Mouse (Mus musculus) brain, embryonic 14.5 days (tissue): ENCODE measurements at regions not wholly inside any gene's neighbourhood (a gene's known extent, or its start where the extent isn't known, plus 50 kb on each side); places are given as distances from the start of the nearest gene placed in this dataset.

ENCODE experiments used
- DNase-seq: peaks from one replicate; pipeline ENCODE4 v3.0.0-alpha.2; 2011; ENCODE audit warnings: low read depth
- CTCF ChIP-seq: fragments of 200-500 bp; IDR thresholded peaks from 2 replicates; pipeline ENCODE4 v1.5.1; 2012; ENCODE audit warnings: inconsistent platforms, mild to moderate bottlenecking, moderate library complexity, borderline replicate concordance; ENCODE audit not compliant: insufficient read depth, insufficient read length; ENCODE audit errors: extremely low read depth
- POLR2A ChIP-seq: fragments of 200-500 bp; IDR thresholded peaks from 2 replicates; pipeline ENCODE4 v1.6.1; 2012; ENCODE audit warnings: mild to moderate bottlenecking, inconsistent platforms, borderline replicate concordance; ENCODE audit not compliant: poor library complexity, insufficient read depth, insufficient read length, severe bottlenecking; ENCODE audit errors: extremely low read depth

DNA sequence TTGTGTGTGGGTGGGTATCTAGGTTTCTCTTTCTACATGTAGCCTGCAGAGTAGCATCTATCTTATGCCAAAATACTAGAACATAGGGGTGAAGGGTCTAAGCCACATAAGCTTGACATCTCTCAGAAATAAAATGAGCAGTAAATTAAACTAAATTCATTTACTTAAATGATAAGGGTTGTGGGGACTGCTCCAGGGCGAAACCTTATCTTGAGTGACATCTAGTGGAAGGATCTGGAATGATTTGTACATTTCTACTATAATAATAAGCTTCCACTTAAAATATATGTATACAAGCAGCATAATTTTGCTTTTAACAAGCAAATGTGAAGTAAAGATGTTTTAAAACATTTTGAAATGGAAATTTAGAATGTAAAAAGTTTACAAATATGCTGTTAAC is 271.4 kb downstream of the Vgll3 start:
- 0 out of 2 replicates have a peak, but pooled peaks have one; percentile 2 for TF ChIP-seq CTCF
- TF ChIP-seq POLR2A = no peak
- peak; percentile 59 for DNase-seq

DNA sequence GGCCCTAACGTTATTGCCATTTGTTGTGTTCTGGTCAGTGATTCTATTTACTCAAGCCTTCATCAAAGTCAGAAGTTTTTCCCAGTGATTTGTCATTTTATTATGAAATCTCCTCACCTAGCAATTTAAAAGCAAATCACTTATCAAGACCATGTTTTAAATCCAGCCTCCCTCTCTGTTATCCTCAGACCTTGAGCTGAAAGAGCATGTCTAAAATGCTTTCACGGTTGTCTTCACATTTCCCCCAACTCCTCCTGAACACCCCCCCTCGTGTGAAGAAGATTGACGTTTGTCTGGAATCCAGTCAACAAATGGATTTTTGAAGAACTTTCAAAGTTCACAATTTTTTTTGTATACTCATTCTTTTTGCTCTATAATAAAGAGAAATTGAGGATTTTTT is 277.7 kb downstream of the Vgll3 start:
- DNase-seq = peak; percentile 26
- TF ChIP-seq CTCF (no peak), POLR2A (no peak)

DNA sequence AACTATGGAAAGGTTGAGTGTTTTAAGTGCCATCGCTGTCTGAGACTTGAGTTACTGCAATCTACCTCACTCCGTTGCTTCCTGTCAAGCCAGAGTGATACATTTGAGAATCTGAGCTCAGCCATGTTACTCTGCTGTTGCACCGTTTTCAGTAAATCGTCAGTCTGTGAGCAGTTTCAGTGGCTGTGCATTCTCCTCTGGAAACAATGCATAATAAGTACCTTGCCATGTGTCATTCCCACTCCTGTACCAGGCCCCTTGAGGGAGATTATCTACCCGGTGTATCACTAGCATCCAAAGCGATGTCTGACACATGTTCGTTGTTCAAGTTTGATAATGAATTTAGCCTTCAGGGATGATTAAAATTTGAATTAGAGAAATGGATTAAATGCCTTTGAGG is 280.6 kb downstream of the Vgll3 start:
- TF ChIP-seq CTCF = no peak
- TF ChIP-seq POLR2A = no peak
- DNase-seq = peak; percentile 62

DNA sequence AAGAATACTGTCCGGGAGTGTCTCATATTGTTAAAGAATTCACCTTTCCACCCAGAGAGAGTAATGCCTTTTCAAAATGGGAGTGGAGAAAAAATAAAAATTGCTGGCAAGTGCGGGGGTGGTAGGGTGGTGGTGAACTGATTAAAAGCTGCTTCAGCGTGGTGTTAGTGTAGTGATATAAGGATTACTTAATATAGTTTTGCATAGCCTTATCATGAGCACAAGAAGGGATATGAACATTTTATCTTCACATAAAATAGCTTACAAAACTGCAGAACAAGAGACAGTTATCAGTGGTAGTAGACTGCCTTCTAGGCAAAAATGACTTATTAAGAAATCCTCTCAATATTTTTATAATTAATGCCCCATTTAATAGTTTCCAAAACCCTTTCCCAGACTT is 302.9 kb downstream of the Vgll3 start:
- no peak for DNase-seq
- no peak for TF ChIP-seq POLR2A
- TF ChIP-seq CTCF = no peak

DNA sequence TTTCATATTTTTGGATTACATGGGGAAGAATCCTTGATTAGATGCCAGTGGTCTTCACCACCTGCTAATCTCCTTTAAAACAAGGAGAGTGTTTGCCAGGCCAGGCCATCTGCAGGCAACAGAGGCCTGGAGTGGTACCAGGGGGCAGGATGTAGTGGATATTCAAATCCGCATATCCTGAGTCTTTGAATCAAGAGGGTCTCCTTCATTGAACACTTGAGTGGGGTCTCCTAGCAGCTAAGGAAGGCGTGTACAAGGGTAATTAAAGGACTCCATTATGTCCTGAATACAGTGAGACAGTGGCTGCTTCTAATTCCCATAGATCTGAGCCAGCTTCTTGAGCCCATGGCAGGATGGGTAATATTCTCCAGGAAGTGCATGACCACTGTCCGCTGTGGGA is 322.7 kb downstream of the Vgll3 start:
- DNase-seq = peak; percentile 42
- TF ChIP-seq POLR2A (no peak), CTCF (no peak)

DNA sequence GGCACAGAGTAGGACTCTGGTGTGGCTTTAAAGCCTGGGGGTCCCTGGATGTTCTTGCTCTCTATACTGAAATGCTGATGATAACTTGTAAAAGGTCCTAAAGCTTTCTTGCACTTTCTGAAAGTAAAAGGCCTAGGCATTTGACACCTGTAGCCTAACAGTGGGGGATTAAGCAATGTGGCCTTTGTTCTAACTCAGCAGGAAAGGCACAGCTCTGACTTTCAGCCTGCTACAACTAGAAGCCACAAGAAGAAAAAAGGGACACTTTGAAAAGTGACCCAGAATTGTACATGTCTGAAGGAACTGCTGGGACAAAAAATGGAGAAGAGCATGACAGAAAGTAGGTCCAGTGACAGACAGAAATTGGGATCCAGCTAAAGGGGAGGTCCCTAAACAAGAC is 329.7 kb downstream of the Vgll3 start:
- no peak for DNase-seq
- TF ChIP-seq CTCF = no peak
- no peak for TF ChIP-seq POLR2A

DNA sequence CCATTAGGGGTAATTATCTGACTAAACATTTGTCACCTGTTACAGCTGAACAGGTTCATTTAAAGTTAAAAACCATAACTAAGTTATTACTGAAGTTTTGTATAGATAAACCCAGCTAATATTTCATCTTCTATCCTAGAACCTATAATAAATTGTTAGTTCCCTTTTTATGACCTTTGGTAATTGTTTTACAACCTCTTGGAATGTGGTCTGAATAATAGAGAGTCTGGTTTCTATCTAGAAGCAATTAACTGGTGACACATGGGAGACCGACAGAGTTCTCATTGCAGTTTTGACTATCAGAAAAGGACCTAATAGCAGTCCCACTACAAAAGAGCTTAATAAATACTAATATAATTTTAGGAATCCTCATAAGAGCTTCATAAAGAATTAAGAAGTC is 330.2 kb downstream of the Vgll3 start:
- DNase-seq = no peak
- TF ChIP-seq POLR2A (no peak), CTCF (no peak)

DNA sequence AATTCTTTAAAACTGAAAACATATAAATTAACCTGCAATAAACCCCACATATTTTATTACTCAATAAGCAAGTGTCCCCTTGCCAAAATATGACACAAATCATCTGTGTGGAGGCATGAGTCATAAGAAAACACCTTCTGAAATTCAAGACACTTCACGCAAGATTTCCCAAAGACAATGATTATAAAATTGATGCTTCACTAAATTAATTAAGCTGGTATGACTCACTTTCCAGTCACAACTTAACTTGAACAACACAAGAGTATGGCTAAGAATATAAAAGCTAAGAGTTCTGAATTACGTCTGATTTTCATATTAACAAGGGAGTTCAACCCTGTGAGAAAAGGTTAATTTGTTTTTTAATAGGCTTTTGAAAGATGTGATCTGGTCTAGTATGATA is 353.2 kb downstream of the Vgll3 start:
- no peak for TF ChIP-seq POLR2A
- TF ChIP-seq CTCF = no peak
- DNase-seq = peak; percentile 11

DNA sequence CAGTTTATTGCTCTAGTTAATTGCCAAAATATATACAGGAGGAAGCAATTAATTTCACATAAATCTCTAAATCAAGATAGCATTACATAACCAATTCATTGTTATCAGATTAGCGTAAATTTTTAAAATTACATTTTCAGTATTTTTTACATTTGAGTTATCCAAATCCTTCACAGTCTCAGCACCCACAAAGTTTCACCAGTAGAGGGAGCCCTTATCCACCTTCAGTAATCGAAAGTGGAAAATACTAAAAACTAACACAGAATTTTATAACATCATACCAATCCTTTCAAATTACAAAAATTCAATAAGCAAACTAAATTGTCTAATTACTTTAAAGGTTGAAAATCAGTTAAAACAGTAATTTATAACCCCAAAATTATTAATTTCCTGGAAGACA is 375.7 kb downstream of the Vgll3 start:
- DNase-seq = peak; percentile 67
- TF ChIP-seq CTCF = no peak
- no peak for TF ChIP-seq POLR2A

DNA sequence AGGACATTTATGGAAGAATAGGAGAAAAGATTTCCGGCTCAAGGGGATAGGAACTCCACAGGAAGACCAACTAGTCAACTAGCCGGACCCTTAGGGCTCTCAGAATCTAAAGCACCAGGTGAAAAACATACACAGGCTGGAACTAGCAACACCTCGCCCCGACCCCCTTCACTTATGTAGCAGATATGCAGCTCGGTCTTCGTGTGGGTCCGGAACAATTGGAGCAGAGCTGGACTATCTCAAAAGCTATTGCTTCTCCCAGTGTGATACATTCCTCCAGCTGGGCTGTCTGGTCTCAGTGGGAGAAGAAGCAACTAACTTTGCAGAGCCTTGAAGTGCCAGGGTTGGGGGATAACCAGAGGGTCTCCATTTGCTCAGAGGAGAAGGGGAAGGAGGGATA is 386.3 kb downstream of the Vgll3 start:
- no peak for DNase-seq
- TF ChIP-seq CTCF (no peak), POLR2A (no peak)
